Comparison of ENCODE assay signal across 17 mouse cellular contexts in genomic region chr6:92038158-92038557, GRCm38 (mm10). TPM values are rescaled to one million over a fixed set of nuclear protein-coding genes. Genes with fewer than 3 reads are reported as not detected.
DNase-seq lines count a peak whose midpoint lies in the region; ATAC-seq lines count a peak whose summit lies in the region.
"Had no signal": no experiment of that assay in that cellular context is flagged by ENCODE, and none has a peak within 500 bp of the region (broad histone marks: within the 10 kb centered on the region; RNA-seq: fewer than 3 reads in every experiment).

No protein-coding gene starts in this region.

- H3K4me3 ChIP-seq in heart, embryonic 12.5 days = no peak overlapping the region
- H3K4me3 ChIP-seq: embryonic facial prominence, embryonic 13.5 days; forebrain, embryonic 15.5 days; kidney, embryonic 15.5 days; layer of hippocampus, adult 2 months; midbrain, embryonic 10.5 days; neural tube, embryonic 12.5 days had no signal

- no peaks in the 10 kb centered on the region for H3K36me3 ChIP-seq in heart, embryonic 12.5 days
- H3K36me3 ChIP-seq: embryonic facial prominence, embryonic 13.5 days; forebrain, embryonic 15.5 days; kidney, embryonic 15.5 days; midbrain, embryonic 10.5 days; neural tube, embryonic 12.5 days had no signal

- no peak overlapping the region for H3K4me2 ChIP-seq in heart, embryonic 12.5 days
- H3K4me2 ChIP-seq: embryonic facial prominence, embryonic 13.5 days; forebrain, embryonic 15.5 days; kidney, embryonic 15.5 days; neural tube, embryonic 12.5 days had no signal

- ATAC-seq in heart, embryonic 12.5 days (ENCODE audit: insufficient number of reproducible peaks, low FRiP score) = no peak
- ATAC-seq: forebrain, embryonic 15.5 days had no signal

- no peaks in the 10 kb centered on the region for H3K9me3 ChIP-seq in heart, embryonic 12.5 days (replicated peaks)
- H3K9me3 ChIP-seq: embryonic facial prominence, embryonic 13.5 days; forebrain, embryonic 15.5 days; kidney, embryonic 15.5 days; midbrain, embryonic 10.5 days; neural tube, embryonic 12.5 days had no signal

- H3K9ac ChIP-seq in heart, embryonic 12.5 days = no peak overlapping the region
- H3K9ac ChIP-seq: embryonic facial prominence, embryonic 13.5 days; forebrain, embryonic 15.5 days; kidney, embryonic 15.5 days; liver, embryonic 14.5 days; neural tube, embryonic 12.5 days had no signal

- DNase-seq in heart, postnatal 10 days = peak; percentile 34 to 49
- DNase-seq in kidney, postnatal 36 days = peak; percentile 41 to 49
- no peak for DNase-seq in kidney, postnatal 4 days
- DNase-seq in adrenal gland, postnatal 36 days = peak; percentile 55 to 68
- peak; percentile 54 for DNase-seq in lung, postnatal 10 days
- DNase-seq in frontal cortex, postnatal 14 days (ENCODE audit: low spot score in 2 of 2) = no peak
- DNase-seq: cerebellum, adult 9-10 months; thymus, postnatal 25 days had no signal

- intact Hi-C loops in heart, postnatal 10 days (cut with DNase I) = no loop called here

- no peaks in the 10 kb centered on the region for H3K27me3 ChIP-seq in heart, embryonic 12.5 days (replicated peaks)
- H3K27me3 ChIP-seq: embryonic facial prominence, embryonic 13.5 days; forebrain, embryonic 15.5 days; kidney, embryonic 15.5 days; neural tube, embryonic 12.5 days had no signal

- H3K4me1 ChIP-seq in heart, embryonic 12.5 days (replicated peaks) = peaks cover 39% of the 10 kb centered on the region

- 57% methylated on average over 3 of the region's 3 CpGs for WGBS in heart, embryonic 12.5 days

- no peak overlapping the region for H3K27ac ChIP-seq in heart, embryonic 12.5 days (ENCODE audit: poor library complexity, severe bottlenecking)
- H3K27ac ChIP-seq: embryonic facial prominence, embryonic 13.5 days; forebrain, embryonic 15.5 days; kidney, embryonic 15.5 days; layer of hippocampus, adult 2 months; liver, embryonic 14.5 days; macrophage; midbrain, embryonic 10.5 days; neural tube, embryonic 12.5 days had no signal

RNA-seq across cellular contexts. Expression of gene Nr2c2, which starts 53.0 kb away (rescaled TPM):
- total RNA-seq in heart, postnatal 10 days (2021) = 10 to 100 TPM; 40.7 to 40.8 TPM
- 18.5 and 21.3 TPM in 2 replicates for polyA plus RNA-seq in heart, embryonic 12.5 days (2016; fragmentation: Nextera tagmentation; extraction: Ambion mirVana)
- 10 to 100 TPM; 35.3 to 41.5 TPM for total RNA-seq in adrenal gland, postnatal 36 days (2021)

RNA-seq across cellular contexts. Expression of gene Fgd5, which starts 59.5 kb away (rescaled TPM):
- total RNA-seq in heart, postnatal 10 days (2021) = 10 to 100 TPM; 34.1 to 38.2 TPM
- 16.0 and 19.0 TPM in 2 replicates for polyA plus RNA-seq in heart, embryonic 12.5 days (2016; fragmentation: Nextera tagmentation; extraction: Ambion mirVana)
- total RNA-seq in adrenal gland, postnatal 36 days (2021) = 10 to 100 TPM; 11.4 to 21.4 TPM
- polyA plus RNA-seq: macrophage had no signal

Comparison
In these comparisons a context has a peak if more than half of its experiments do, and no peak if none do; other contexts are left out.
1. DNase-seq: peak in heart, postnatal 10 days (2 of 2), kidney, postnatal 36 days (2 of 2), adrenal gland, postnatal 36 days (2 of 2) and lung, postnatal 10 days (single experiment); none in kidney, postnatal 4 days (0 of 2) and frontal cortex, postnatal 14 days (0 of 2).